Mouse (Mus musculus): ENCODE measurements at regions not wholly inside any gene's neighbourhood (a gene's known extent, or its start where the extent isn't known, plus 50 kb on each side); places are given as distances from the start of the nearest gene placed in this dataset.

DNA sequence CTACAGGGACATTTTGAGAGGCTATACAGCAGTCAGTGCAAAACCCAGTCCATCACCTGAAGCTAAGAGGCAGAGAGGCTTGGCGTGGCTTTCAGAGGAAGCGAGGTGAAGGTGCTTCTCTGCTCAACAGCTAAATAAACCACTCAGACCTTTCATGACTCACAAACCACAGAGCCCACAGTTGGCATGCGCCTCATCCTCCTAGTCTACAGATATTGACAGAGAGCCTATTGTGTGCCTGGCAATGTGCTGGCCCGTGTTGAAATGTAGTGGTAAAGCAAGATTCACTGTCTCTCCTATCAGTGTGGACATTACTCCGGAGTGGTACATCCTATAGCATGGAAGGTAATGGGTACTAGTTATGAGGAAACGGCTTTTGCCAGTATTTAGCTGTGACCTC lies 61.9 kb upstream of the Ado start:
- ATAC-seq (ENCODE audit: low FRiP score, low TSS enrichment), result no peak
- H3K4me2 ChIP-seq (replicated peaks; ENCODE audit: low read depth, low read length), result no peak overlapping the region
- peaks cover 9% of the 10 kb centered on the region; the same call in 1 of the 2 replicates for H3K4me1 ChIP-seq (ENCODE audit: insufficient read depth, low read length)
- no peak overlapping the region for H3K27ac ChIP-seq (ENCODE audit: low read length)
- no peak overlapping the region for H3K4me3 ChIP-seq (ENCODE audit: low read length)
- no peaks in the 10 kb centered on the region for H3K27me3 ChIP-seq (ENCODE audit: insufficient read depth, low read length)
- no peaks in the 10 kb centered on the region for H3K9me3 ChIP-seq (ENCODE audit: low read length)
- H3K36me3 ChIP-seq (ENCODE audit: insufficient read depth, low read length), result no peaks in the 10 kb centered on the region
- no peak overlapping the region for H3K9ac ChIP-seq (replicated peaks; ENCODE audit: low read length)
- WGBS, result 88% methylated on average over 6 of the region's 6 CpGs

DNA sequence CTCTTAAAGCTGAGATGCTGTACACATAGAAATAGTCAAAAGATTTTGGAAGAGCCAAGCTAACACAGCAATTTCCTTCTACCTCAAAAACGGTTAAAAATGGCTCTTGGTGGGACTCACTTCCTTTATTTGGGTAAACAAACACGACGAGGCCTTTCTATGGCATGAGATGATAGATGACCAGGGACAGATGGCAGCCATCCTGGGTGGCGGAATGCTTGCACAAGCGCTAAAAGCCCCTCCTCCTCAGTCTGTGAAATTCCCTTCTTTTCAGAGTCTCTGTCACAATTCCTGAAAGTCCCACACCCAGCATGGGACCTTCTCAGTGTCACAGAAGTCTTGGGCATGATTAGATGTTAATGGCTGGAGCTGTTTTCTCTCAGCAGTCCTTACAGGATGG lies 59.3 kb upstream of the Ado start:
- Histone ChIP-seq H3K9ac (replicated peaks; ENCODE audit: low read length) (no peak overlapping the region), H3K9me3 (ENCODE audit: low read length) (no peaks in the 10 kb centered on the region), H3K4me2 (replicated peaks; ENCODE audit: low read depth, low read length) (no peak overlapping the region), H3K4me1 (ENCODE audit: insufficient read depth, low read length) (peaks cover 9% of the 10 kb centered on the region; the same call in 1 of the 2 replicates), H3K36me3 (ENCODE audit: insufficient read depth, low read length) (no peaks in the 10 kb centered on the region), H3K27me3 (ENCODE audit: insufficient read depth, low read length) (no peaks in the 10 kb centered on the region), H3K4me3 (ENCODE audit: low read length) (no peak overlapping the region), H3K27ac (ENCODE audit: low read length) (no peak overlapping the region)
- WGBS, result 33% methylated on average over 5 of the region's 5 CpGs
- no peak for ATAC-seq (ENCODE audit: low FRiP score, low TSS enrichment)

DNA sequence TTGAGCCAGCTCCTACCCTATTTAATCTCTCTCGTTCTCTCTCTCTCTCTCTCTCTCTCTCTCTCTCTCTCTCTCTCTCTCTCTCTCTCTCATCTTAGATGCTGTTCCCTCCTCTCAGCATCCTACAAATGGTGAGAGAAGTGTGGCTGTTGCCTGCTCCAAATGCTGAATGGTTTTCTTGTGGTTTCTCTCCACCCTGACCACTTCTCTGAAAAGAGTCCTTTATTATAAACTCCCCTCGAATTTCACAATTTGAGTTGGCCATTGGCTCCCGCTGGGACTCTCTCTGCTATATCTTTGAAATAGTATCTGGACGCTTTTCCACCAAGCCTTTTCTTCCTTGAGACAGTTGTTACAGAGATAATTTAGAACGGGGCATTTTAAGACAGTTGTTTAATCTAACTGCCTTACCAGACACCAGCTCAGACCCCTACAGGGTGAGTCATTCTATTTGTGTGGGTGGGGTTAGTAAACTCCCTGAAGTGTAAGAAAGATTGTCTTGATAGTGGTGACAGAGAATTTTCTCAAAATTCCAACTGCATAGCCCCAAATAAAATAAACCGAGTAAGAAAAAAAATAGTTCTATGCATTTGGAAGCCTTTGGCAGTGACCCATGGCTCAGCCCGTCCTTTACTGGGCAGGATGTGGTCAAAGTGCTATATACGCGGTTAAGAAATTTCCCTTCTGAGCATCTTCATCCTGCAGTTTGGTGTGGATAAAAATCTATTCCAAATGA lies 58.7 kb upstream of the Ado start:
- ATAC-seq (ENCODE audit: low FRiP score, low TSS enrichment), result no peak
- Histone ChIP-seq H3K36me3 (ENCODE audit: insufficient read depth, low read length) (no peaks in the 10 kb centered on the region), H3K9me3 (ENCODE audit: low read length) (no peaks in the 10 kb centered on the region), H3K27me3 (ENCODE audit: insufficient read depth, low read length) (no peaks in the 10 kb centered on the region), H3K4me3 (ENCODE audit: low read length) (no peak overlapping the region), H3K27ac (ENCODE audit: low read length) (no peak overlapping the region), H3K9ac (replicated peaks; ENCODE audit: low read length) (no peak overlapping the region), H3K4me1 (ENCODE audit: insufficient read depth, low read length) (peaks cover 9% of the 10 kb centered on the region; the same call in 1 of the 2 replicates), H3K4me2 (replicated peaks; ENCODE audit: low read depth, low read length) (no peak overlapping the region)
- WGBS, result 47% methylated on average over 9 of the region's 9 CpGs

DNA sequence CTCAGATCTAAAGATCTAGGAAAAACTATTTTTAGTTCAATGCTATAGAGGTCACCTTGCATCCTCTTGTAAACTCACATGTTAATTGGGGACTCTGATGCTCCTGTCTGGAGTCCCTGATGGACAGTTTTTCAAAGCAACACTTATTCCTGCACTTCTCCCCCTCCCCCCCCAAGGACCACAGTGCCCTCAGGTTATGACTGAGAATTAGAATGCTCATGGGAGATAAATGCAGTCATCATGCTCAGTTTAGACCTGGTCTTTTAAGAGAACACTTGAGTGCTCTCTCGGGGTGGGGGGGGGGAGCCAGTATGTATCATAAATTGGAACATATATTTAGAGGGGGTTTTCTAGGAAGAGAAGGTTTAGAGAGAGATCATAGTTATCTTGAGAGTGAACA lies 58.0 kb upstream of the Ado start:
- H3K4me3 ChIP-seq (ENCODE audit: low read length), result no peak overlapping the region
- H3K4me1 ChIP-seq (ENCODE audit: insufficient read depth, low read length), result peaks cover 9% of the 10 kb centered on the region; the same call in 1 of the 2 replicates
- H3K27me3 ChIP-seq (ENCODE audit: insufficient read depth, low read length), result no peaks in the 10 kb centered on the region
- no peak overlapping the region for H3K4me2 ChIP-seq (replicated peaks; ENCODE audit: low read depth, low read length)
- no peak overlapping the region for H3K9ac ChIP-seq (replicated peaks; ENCODE audit: low read length)
- no peaks in the 10 kb centered on the region for H3K9me3 ChIP-seq (ENCODE audit: low read length)
- ATAC-seq (ENCODE audit: low FRiP score, low TSS enrichment), result no peak
- H3K36me3 ChIP-seq (ENCODE audit: insufficient read depth, low read length), result no peaks in the 10 kb centered on the region
- no peak overlapping the region for H3K27ac ChIP-seq (ENCODE audit: low read length)
- WGBS, result 93% methylated on average over 1 of the region's 1 CpGs

DNA sequence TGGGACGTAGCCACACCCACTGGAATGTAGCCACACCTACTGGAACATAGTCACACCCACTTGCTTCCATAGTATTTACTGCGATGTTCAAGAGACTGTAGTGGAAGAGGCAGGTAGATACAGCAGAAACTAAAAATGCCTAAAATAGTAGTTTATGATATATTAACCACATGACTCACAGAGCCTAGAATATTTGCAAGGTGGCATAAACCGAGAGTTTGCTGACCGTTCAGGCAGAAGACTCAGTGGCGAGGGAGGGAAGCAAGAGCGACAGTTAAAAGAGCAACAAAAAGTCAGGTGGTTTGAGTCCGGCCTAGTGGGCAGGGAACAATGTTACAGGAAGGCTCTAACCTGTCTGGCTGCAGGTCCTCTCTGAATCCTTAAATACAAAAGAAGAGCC lies 50.6 kb upstream of the Ado start:
- Histone ChIP-seq H3K27me3 (ENCODE audit: insufficient read depth, low read length) (no peaks in the 10 kb centered on the region), H3K4me3 (ENCODE audit: low read length) (no peak overlapping the region), H3K4me2 (replicated peaks; ENCODE audit: low read depth, low read length) (no peak overlapping the region), H3K9ac (replicated peaks; ENCODE audit: low read length) (no peak overlapping the region), H3K9me3 (ENCODE audit: low read length) (no peaks in the 10 kb centered on the region), H3K36me3 (ENCODE audit: insufficient read depth, low read length) (no peaks in the 10 kb centered on the region), H3K4me1 (ENCODE audit: insufficient read depth, low read length) (no peaks in the 10 kb centered on the region), H3K27ac (ENCODE audit: low read length) (no peak overlapping the region)
- 97% methylated on average over 7 of the region's 7 CpGs for WGBS
- no peak for ATAC-seq (ENCODE audit: low FRiP score, low TSS enrichment)

DNA sequence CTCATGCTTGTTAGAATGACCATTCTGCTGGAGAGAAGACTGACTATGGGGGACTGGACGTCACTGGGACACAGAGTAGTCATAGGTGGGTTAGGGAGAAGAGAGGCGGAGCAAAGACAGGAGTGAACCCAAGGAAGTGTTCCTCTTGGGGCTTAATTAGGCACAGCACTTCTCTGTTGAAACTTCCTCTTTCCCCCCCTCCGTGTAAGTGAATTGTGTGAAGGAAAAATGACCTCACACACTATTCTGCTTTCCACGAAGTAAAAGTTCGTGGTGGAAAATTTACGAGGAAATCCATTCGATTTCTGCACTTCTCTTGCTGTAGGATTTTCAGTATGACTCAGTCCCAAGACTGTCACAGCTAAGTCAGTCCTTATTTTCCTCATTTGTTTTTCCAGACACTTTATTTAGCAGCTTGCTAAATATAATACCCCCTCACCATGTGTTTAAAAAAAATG lies 49.9 kb upstream of the Ado start:
- no peak overlapping the region for H3K4me2 ChIP-seq (replicated peaks; ENCODE audit: low read depth, low read length)
- no peaks in the 10 kb centered on the region for H3K27me3 ChIP-seq (ENCODE audit: insufficient read depth, low read length)
- no peak overlapping the region for H3K27ac ChIP-seq (ENCODE audit: low read length)
- no peaks in the 10 kb centered on the region for H3K36me3 ChIP-seq (ENCODE audit: insufficient read depth, low read length)
- ATAC-seq (ENCODE audit: low FRiP score, low TSS enrichment), result no peak
- no peak overlapping the region for H3K4me3 ChIP-seq (ENCODE audit: low read length)
- no peaks in the 10 kb centered on the region for H3K9me3 ChIP-seq (ENCODE audit: low read length)
- 71% methylated on average over 7 of the region's 7 CpGs for WGBS
- no peak overlapping the region for H3K9ac ChIP-seq (replicated peaks; ENCODE audit: low read length)
- H3K4me1 ChIP-seq (ENCODE audit: insufficient read depth, low read length), result no peaks in the 10 kb centered on the region
